Mouse (Mus musculus) midbrain, embryonic 10.5 days (tissue): ENCODE data around the gene Hist3h2ba. TPM values are rescaled to one million over a fixed set of nuclear protein-coding genes. Genes with fewer than 3 reads are reported as not detected.

Experiments
- DNase-seq: peaks from one replicate; pipeline ENCODE4 v3.0.0-alpha.2; 2017; ENCODE audit warnings: low spot score
- H3K27ac ChIP-seq: fragments of 300-500 bp; sonication (generic); replicated peaks from 2 replicates; pipeline ENCODE4 v1.5.1; 2016; ENCODE audit warnings: mild to moderate bottlenecking
- H3K27me3 ChIP-seq: fragments of 300-500 bp; sonication (generic); 2 replicates; pipeline ENCODE4 v1.6.1; 2016; ENCODE audit warnings: low read depth, mild to moderate bottlenecking; ENCODE audit not compliant: poor library complexity, severe bottlenecking
- H3K36me3 ChIP-seq: fragments of 300-500 bp; sonication (generic); 2 replicates; pipeline ENCODE4 v1.6.1; 2016; ENCODE audit warnings: mild to moderate bottlenecking, moderate library complexity
- H3K4me1 ChIP-seq: fragments of 300-500 bp; sonication (generic); 2 replicates; pipeline ENCODE4 v1.6.1; 2016
- H3K4me3 ChIP-seq: fragments of 300-500 bp; sonication (generic); 2 replicates; pipeline ENCODE4 v1.5.1; 2016; ENCODE audit warnings: mild to moderate bottlenecking, moderate library complexity
- H3K9me3 ChIP-seq: fragments of 300-500 bp; sonication (generic); replicated peaks from 2 replicates; pipeline ENCODE4 v1.6.1; 2016; ENCODE audit warnings: mild to moderate bottlenecking
- WGBS: fragments of 180-500 bp; shearing (Covaris S2); methylation state at CpG from one replicate; pipeline ENCODE4 v1.1.7; 2016; 5-methylcytosine and 5-hydroxymethylcytosine counted together
- polyA plus RNA-seq: library from polyadenylated mRNA; unstranded; fragments of >200 nt; fragmentation: Nextera tagmentation; extraction: Ambion mirVana; gene quantifications from 2 replicates; pipeline ENCODE4 v1.2.1, GENCODE M21; 2016

Hist3h2ba gene
- polyA plus RNA-seq, 1 experiment from 2014 or later = 34.1 TPM

- Histone ChIP-seq H3K4me3 (peak overlapping the region; percentile 62), H3K36me3 (peaks cover 12% of the 10 kb centered on the region), H3K27me3 (peaks cover 60% of the 10 kb centered on the region), H3K27ac (0 out of 2 replicates have a peak overlapping the region, but pooled peaks have one; percentile 72), H3K9me3 (peaks cover 9% of the 10 kb centered on the region), H3K4me1 (peaks cover 44% of the 10 kb centered on the region)
- 41% methylated on average over 15 of the region's 15 CpGs for WGBS
- DNase-seq = no peak
These were observed 10.6 kb downstream of the Hist3h2ba start for GRCm38 (mm10) chr11:58959186-58959825.

- DNase-seq = peak; percentile 87
- H3K27ac ChIP-seq = peak overlapping the region; percentile 72
- peaks cover 60% of the 10 kb centered on the region for H3K27me3 ChIP-seq
- peak overlapping the region; percentile 62 for H3K4me3 ChIP-seq
- H3K4me1 ChIP-seq = peaks cover 51% of the 10 kb centered on the region
- 6% methylated on average over 40 of the region's 40 CpGs for WGBS
- peaks cover 9% of the 10 kb centered on the region for H3K9me3 ChIP-seq
- peaks cover 12% of the 10 kb centered on the region for H3K36me3 ChIP-seq
These were observed 11.3 kb downstream of the Hist3h2ba start for GRCm38 (mm10) chr11:58959921-58960465.

GRCm38 (mm10) chr11:58961364-58962177, 12.9 kb downstream of the Hist3h2ba start:
- peaks cover 48% of the 10 kb centered on the region for H3K4me1 ChIP-seq
- peaks cover 9% of the 10 kb centered on the region for H3K9me3 ChIP-seq
- peak overlapping the region; percentile 21; the same call in 1 of the 2 replicates for H3K4me3 ChIP-seq
- no peak overlapping the region for H3K27ac ChIP-seq
- H3K36me3 ChIP-seq = peaks cover 11% of the 10 kb centered on the region
- WGBS = 63% methylated on average over 50 of the region's 50 CpGs
- DNase-seq = no peak
- H3K27me3 ChIP-seq = peaks cover 58% of the 10 kb centered on the region

- Histone ChIP-seq H3K4me1 (peaks cover 36% of the 10 kb centered on the region), H3K27me3 (peaks cover 38% of the 10 kb centered on the region), H3K9me3 (peaks cover 9% of the 10 kb centered on the region), H3K4me3 (0 out of 2 replicates have a peak overlapping the region, but pooled peaks have one; percentile 16), H3K36me3 (peaks cover 10% of the 10 kb centered on the region), H3K27ac (no peak overlapping the region)
- DNase-seq = no peak
- WGBS = 41% methylated on average over 17 of the region's 17 CpGs
These were observed 14.8 kb downstream of the Hist3h2ba start for GRCm38 (mm10) chr11:58963543-58963942.

GRCm38 (mm10) chr11:58964216-58964615, 15.5 kb downstream of the Hist3h2ba start:
- Histone ChIP-seq H3K9me3 (peaks cover 9% of the 10 kb centered on the region), H3K36me3 (peaks cover 17% of the 10 kb centered on the region), H3K27ac (no peak overlapping the region), H3K4me1 (peaks cover 34% of the 10 kb centered on the region), H3K27me3 (peaks cover 31% of the 10 kb centered on the region), H3K4me3 (no peak overlapping the region)
- WGBS = 85% methylated on average over 7 of the region's 7 CpGs
- no peak for DNase-seq

GRCm38 (mm10) chr11:58965001-58965760, 16.5 kb downstream of the Hist3h2ba start:
- H3K4me1 ChIP-seq = peaks cover 24% of the 10 kb centered on the region
- DNase-seq = no peak
- H3K9me3 ChIP-seq = peaks cover 9% of the 10 kb centered on the region
- peaks cover 28% of the 10 kb centered on the region for H3K27me3 ChIP-seq
- 47% methylated on average over 12 of the region's 12 CpGs for WGBS
- no peak overlapping the region for H3K4me3 ChIP-seq
- peak overlapping the region; percentile 57 for H3K27ac ChIP-seq
- peaks cover 26% of the 10 kb centered on the region for H3K36me3 ChIP-seq

GRCm38 (mm10) chr11:58967346-58967745, 18.6 kb downstream of the Hist3h2ba start:
- 87% methylated on average over 1 of the region's 1 CpGs for WGBS
- no peak overlapping the region for H3K27ac ChIP-seq
- DNase-seq = no peak
- H3K27me3 ChIP-seq = peaks cover 14% of the 10 kb centered on the region
- no peak overlapping the region for H3K4me3 ChIP-seq
- H3K9me3 ChIP-seq = no peaks in the 10 kb centered on the region
- peaks cover 47% of the 10 kb centered on the region for H3K36me3 ChIP-seq
- peaks cover 23% of the 10 kb centered on the region for H3K4me1 ChIP-seq

GRCm38 (mm10) chr11:58968551-58968950, 19.8 kb downstream of the Hist3h2ba start:
- Histone ChIP-seq H3K27ac (no peak overlapping the region), H3K4me3 (no peak overlapping the region), H3K36me3 (peaks cover 50% of the 10 kb centered on the region), H3K9me3 (no peaks in the 10 kb centered on the region), H3K4me1 (peaks cover 22% of the 10 kb centered on the region), H3K27me3 (peaks cover 2% of the 10 kb centered on the region; the same call in 1 of the 2 replicates)
- no peak for DNase-seq
- WGBS = 84% methylated on average over 7 of the region's 7 CpGs

GRCm38 (mm10) chr11:58969027-58969426, 20.3 kb downstream of the Hist3h2ba start:
- Histone ChIP-seq H3K4me1 (peaks cover 19% of the 10 kb centered on the region), H3K27ac (no peak overlapping the region), H3K9me3 (no peaks in the 10 kb centered on the region), H3K4me3 (no peak overlapping the region), H3K27me3 (no peaks in the 10 kb centered on the region), H3K36me3 (peaks cover 54% of the 10 kb centered on the region)
- WGBS = 84% methylated on average over 8 of the region's 8 CpGs
- no peak for DNase-seq

- Histone ChIP-seq H3K9me3 (no peaks in the 10 kb centered on the region), H3K27me3 (no peaks in the 10 kb centered on the region), H3K36me3 (peaks cover 60% of the 10 kb centered on the region), H3K4me1 (peaks cover 16% of the 10 kb centered on the region), H3K27ac (no peak overlapping the region), H3K4me3 (no peak overlapping the region)
- DNase-seq = no peak
- 80% methylated on average over 6 of the region's 6 CpGs for WGBS
These were observed 20.9 kb downstream of the Hist3h2ba start for GRCm38 (mm10) chr11:58969659-58970058.

GRCm38 (mm10) chr11:58970831-58971530, 22.3 kb downstream of the Hist3h2ba start:
- H3K4me3 ChIP-seq = no peak overlapping the region
- no peak for DNase-seq
- 92% methylated on average over 21 of the region's 21 CpGs for WGBS
- no peak overlapping the region for H3K27ac ChIP-seq
- no peaks in the 10 kb centered on the region for H3K9me3 ChIP-seq
- H3K4me1 ChIP-seq = peaks cover 10% of the 10 kb centered on the region
- no peaks in the 10 kb centered on the region for H3K27me3 ChIP-seq
- peaks cover 71% of the 10 kb centered on the region for H3K36me3 ChIP-seq

GRCm38 (mm10) chr11:58971796-58972195, 23.1 kb downstream of the Hist3h2ba start:
- H3K4me1 ChIP-seq = peaks cover 18% of the 10 kb centered on the region
- H3K27me3 ChIP-seq = no peaks in the 10 kb centered on the region
- no peak overlapping the region for H3K4me3 ChIP-seq
- peaks cover 71% of the 10 kb centered on the region for H3K36me3 ChIP-seq
- H3K27ac ChIP-seq = no peak overlapping the region
- WGBS = 92% methylated on average over 3 of the region's 3 CpGs
- no peaks in the 10 kb centered on the region for H3K9me3 ChIP-seq
- no peak for DNase-seq
